Mouse (Mus musculus) urinary bladder, adult 18-20 months (tissue): ENCODE measurements around the gene March7.

ENCODE experiments used
- DNase-seq, 2 experiments: peaks; one replicate each; pipeline ENCODE4 v3.0.0; 2022; ENCODE audit warnings: low spot score in 2 of 2, mixed read lengths in 2 of 2

Gene March7

GRCm38 (mm10) chr2:60209703-60210651 is at the start of gene March7, which contains the start of gene Baz2b:
March7 (plus strand) TSS chr2:60209887.
Baz2b (minus strand) TSS chr2:60209839.
- DNase-seq, result peak; percentile 73 to 81

- no peak for DNase-seq
Observed at GRCm38 (mm10) chr2:60163744-60164143, 45.9 kb upstream of the March7 start.

- DNase-seq, result no peak
Observed at GRCm38 (mm10) chr2:60165679-60166078, 44.0 kb upstream of the March7 start.

- DNase-seq, result no peak
Observed at GRCm38 (mm10) chr2:60166878-60167277, 42.8 kb upstream of the March7 start.

GRCm38 (mm10) chr2:60171786-60172530 is 37.7 kb upstream of the March7 start:
- no peak for DNase-seq

GRCm38 (mm10) chr2:60172531-60172914 is 37.2 kb upstream of the March7 start:
- no peak for DNase-seq

GRCm38 (mm10) chr2:60173190-60173589 is 36.5 kb upstream of the March7 start:
- DNase-seq, result no peak

- no peak for DNase-seq
Observed at GRCm38 (mm10) chr2:60173595-60173994, 36.1 kb upstream of the March7 start.

- no peak for DNase-seq
Observed at GRCm38 (mm10) chr2:60175078-60175477, 34.6 kb upstream of the March7 start.

- no peak for DNase-seq
Observed at GRCm38 (mm10) chr2:60176087-60176486, 33.6 kb upstream of the March7 start.

GRCm38 (mm10) chr2:60177490-60177889 is 32.2 kb upstream of the March7 start:
- DNase-seq, result no peak

GRCm38 (mm10) chr2:60181696-60182095 is 28.0 kb upstream of the March7 start:
- no peak for DNase-seq

GRCm38 (mm10) chr2:60196841-60197240 is 12.8 kb upstream of the March7 start:
- DNase-seq, result no peak

- no peak for DNase-seq
Observed at GRCm38 (mm10) chr2:60200051-60200562, 9.6 kb upstream of the March7 start.

GRCm38 (mm10) chr2:60200667-60201066 is 9.0 kb upstream of the March7 start:
- peak; percentile 21 to 38 for DNase-seq

- DNase-seq, result no peak
Observed at GRCm38 (mm10) chr2:60202900-60203530, 6.7 kb upstream of the March7 start.

GRCm38 (mm10) chr2:60203733-60204132 is 6.0 kb upstream of the March7 start:
- DNase-seq, result no peak

GRCm38 (mm10) chr2:60204162-60204561 is 5.5 kb upstream of the March7 start:
- no peak for DNase-seq

GRCm38 (mm10) chr2:60205795-60206194 is 3.9 kb upstream of the March7 start:
- DNase-seq, result no peak

- DNase-seq, result peak; percentile 38 to 39
Observed at GRCm38 (mm10) chr2:60209122-60209611, 520 bp upstream of the March7 start.

GRCm38 (mm10) chr2:60210821-60211220 is 1.1 kb downstream of the March7 start:
- no peak for DNase-seq

GRCm38 (mm10) chr2:60212488-60212887 is 2.8 kb downstream of the March7 start:
- DNase-seq, result no peak
